Mouse (Mus musculus) CH12F3 (cell line): ENCODE data around the gene Vps41.

Experiments used
- in situ Hi-C: fragments of 300-500 bp; cut with MboI; formaldehyde crosslinking; loops from 2 replicates; pipeline ENCODE4 v1.14.3; 2020; ENCODE audit warnings: low sequenced_read_pairs

Vps41 gene

DNA sequence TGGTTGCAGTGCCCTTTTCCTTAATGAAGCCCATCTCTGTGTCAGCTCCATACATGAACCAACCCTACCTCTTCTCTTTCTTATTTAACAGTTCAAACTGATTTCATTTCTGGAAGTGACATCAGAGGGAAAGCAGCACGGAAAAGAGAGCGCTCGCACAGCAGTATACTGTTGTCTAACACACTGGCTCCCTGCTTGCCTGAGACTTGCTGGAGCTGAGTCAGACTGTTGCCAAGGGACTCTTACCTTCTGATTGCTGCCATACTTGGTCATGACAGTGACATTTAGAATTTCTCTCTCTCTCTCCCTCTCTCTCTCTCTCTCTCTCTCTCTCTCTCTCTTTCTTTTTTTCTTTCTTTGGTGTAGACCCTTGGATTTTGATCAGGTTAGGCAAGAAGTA, 142.3 kb downstream of the Vps41 start:
- in situ Hi-C loops, result no loop called here

- in situ Hi-C loops, result no loop called here
These were observed 151.0 kb downstream of the Vps41 start for GRCm38 (mm10) chr13:18868030-18868490.

- in situ Hi-C loops, result no loop called here
These were observed 151.7 kb downstream of the Vps41 start for GRCm38 (mm10) chr13:18868825-18869224.

DNA sequence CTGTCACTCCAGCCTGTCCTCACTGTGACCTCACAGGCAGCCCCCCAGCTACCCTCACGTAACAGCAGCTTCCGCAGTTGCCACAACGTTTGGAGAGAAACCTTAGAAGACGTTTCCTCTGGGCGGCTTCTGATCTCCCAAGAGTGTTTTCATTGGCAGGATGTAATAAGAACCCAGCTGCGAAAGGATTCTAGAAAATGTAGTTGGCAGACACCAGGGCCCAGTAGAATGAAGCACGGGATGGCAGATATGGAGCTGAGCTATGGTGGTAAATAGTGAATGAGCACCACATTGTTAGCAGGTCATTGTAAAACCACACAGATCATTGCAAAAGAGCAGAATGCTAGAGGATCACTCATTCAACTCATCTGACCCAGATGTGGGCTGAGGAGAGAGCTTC, 158.2 kb downstream of the Vps41 start:
- in situ Hi-C loops, result no loop called here

DNA sequence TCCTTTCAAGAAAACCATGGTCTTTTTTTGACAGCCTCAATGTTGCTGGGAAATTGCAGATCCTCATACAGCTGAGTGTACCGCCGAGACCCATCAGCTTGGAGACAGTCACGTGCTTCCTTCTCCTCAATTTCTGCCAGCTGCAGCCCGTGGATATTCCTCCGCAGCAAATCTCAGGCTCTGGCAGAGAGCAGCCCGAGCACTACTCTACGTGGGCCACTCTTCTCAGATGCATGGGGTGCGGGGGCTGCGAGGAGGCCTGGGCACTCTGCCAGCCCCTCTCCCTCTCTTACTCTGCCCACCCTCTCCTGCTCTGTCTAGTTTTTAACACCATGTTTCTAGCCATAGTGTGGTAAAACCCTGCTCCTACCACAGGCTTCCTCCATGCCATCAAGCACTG, 175.8 kb downstream of the Vps41 start:
- in situ Hi-C loops, result no loop called here

DNA sequence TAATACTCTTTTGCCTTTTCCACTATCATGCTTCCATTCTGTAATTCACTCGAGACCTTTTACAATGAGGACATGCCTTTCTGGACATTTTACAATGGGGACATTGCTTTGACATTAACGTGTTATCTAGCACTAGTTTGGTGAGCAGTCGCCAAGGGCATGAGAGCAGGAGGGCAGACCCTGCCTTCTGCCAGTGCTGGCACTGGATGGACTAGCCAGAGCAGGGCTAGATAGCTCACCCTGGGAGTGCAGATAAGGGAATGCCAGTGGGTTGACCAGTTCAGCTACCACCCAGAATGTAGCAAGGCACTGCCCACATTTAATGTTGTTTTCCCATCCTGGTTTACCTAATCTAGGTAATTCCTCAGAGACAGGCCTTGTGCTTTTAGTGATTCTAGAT, 179.7 kb downstream of the Vps41 start:
- in situ Hi-C loops, result no loop called here

DNA sequence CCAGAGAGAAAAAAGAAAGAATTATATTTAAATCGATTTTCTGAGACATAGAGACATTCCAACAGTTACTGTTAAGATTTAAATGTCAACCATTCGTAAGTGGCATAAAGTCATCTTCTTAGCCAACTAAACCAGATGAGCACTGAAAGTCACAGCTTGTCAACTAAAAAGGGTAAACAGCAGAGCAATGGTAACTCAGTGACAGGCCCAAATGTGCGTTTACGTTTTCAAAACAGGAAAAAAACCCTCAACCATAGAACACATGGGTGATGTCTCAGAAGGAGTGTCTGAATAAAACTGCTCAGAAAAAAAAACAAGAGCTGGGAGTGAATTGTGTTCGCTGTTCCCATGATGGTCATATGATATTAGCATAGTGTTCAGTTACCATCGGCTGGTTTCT, 186.5 kb downstream of the Vps41 start:
- in situ Hi-C loops, result no loop called here

DNA sequence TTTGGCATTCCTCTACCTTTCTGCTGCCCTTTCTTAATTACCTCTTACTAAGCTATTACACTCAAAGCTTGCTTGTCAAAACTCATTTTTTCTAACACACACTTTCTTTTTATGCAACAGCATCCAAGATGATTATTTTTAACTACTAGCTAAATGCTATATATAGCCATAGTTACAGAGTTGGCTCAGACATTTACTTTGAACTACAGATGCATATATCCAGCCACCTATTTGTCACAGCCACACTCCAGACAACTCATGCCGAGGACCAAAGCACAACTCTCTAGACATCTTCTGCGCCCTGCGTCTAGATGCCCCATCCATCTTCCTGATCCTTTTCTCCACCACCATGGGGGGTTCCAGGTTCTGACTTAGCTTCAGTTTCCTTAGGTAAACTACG, 197.7 kb downstream of the Vps41 start:
- in situ Hi-C loops, result no loop called here
